Mouse (Mus musculus) thymus, adult 2 months (tissue): ENCODE results near the gene Vwf.

Experiments
- CTCF ChIP-seq: fragments of 200-500 bp; IDR thresholded peaks from 2 replicates; pipeline ENCODE4 v1.5.1; 2012; ENCODE audit warnings: mild to moderate bottlenecking, control low read depth, low read length, moderate library complexity, borderline replicate concordance; ENCODE audit not compliant: control insufficient read depth, poor library complexity, insufficient read depth; ENCODE audit errors: extremely low read depth
- POLR2A ChIP-seq: fragments of 200-500 bp; IDR thresholded peaks from 2 replicates; pipeline ENCODE4 v1.6.1; 2012; ENCODE audit warnings: mild to moderate bottlenecking, low read length, control low read depth, moderate library complexity; ENCODE audit not compliant: control insufficient read depth, poor library complexity, insufficient read depth; ENCODE audit errors: extremely low read depth

DNA sequence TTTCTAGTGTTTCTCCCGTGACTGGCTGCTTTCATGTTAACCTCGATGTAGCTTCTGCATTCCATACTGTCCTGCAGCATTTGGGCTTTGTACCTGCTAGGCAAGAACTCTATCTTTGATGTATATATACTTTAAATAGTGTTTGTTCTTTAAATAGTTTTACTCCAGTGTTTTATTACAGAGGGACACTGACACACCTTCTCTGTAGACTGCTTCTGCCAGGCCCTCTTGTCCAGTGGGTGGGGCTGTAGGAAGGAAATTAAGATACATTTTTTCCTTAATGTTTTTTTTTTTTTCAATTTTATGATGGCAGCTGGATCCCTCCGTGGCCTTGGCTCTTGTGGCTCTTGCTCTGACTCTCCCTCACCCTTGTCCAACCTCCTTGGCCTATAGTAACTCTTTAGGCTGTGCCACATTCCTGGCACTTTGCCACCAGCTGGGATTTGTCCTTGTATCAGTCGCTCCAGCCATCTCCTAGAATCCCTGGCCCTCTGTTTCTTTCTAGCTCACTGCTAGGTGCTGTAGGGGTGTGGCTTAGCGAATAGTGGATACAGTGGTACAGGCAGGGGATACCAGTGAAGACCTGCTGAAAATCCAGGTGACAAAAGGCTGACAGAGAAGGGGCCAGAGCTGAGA is 24.9 kb upstream of the Vwf start:
- TF ChIP-seq CTCF: no peak
- no peak for TF ChIP-seq POLR2A
